Mouse (Mus musculus): ENCODE data around the gene Cers5.

- TF ChIP-seq CTCF (IDR thresholded peaks at IDR 0.05; ENCODE audit: low read depth, low read length): no peak
- no peak for TF ChIP-seq POLR2A (IDR thresholded peaks at IDR 0.05; ENCODE audit: borderline replicate concordance, low read depth, low read length)
Observed at GRCm38 (mm10) chr15:99768761-99769160, 3.9 kb downstream of the Cers5 start.
